11 mouse cellular contexts compared by ENCODE assay signal in the genomic region with DNA sequence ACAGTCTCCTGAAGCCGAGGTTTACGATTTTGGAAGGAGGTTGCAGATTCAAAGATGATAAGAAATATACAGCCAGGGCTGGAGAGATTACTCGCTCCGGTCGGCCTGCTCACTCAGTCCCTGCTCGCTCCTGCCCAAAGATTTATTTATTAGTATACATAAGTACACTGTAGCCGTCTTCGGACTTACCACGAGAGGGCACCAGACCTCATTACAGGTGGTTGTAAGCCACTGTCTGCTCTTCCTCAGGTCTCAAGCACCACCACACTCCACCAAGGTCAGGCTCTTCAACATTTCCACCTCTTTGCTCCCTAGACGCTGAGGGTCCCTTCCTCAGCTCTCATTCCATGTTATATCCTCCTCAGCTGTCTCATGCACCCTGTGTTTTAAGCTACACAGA. TPM values are rescaled to one million over a fixed set of nuclear protein-coding genes. Genes with fewer than 3 reads are reported as not detected.
A peak's percentile ranks its signal among the peaks of the same experiment; 100 is the strongest.
DNase-seq lines count a peak whose midpoint lies in the region; ATAC-seq and TF ChIP-seq lines count a peak whose summit lies in the region.
"Not testable (repeated sequence)": the region's sequence is repeated elsewhere in the genome, so short reads cannot be mapped to it uniquely, and the experiment has no call there.
"Had no signal": no experiment of that assay in that cellular context is flagged by ENCODE, and none has a peak within 500 bp of the region (broad histone marks: within the 10 kb centered on the region; RNA-seq: fewer than 3 reads in every experiment).

No protein-coding gene starts in this region.

- not testable (repeated sequence) for H3K27ac ChIP-seq in ES-Bruce4 (ENCODE audit: insufficient read depth, low read length); forebrain, embryonic 14.5 days (ENCODE audit: low read depth, low read length); hindbrain, postnatal 0 days; lung, embryonic 16.5 days (ENCODE audit: low read length)

- not testable (repeated sequence) for TF ChIP-seq EP300 in ES-Bruce4 (IDR thresholded peaks at IDR 0.05; ENCODE audit: insufficient read depth, low read depth, low read length)

- H3K27me3 ChIP-seq in ES-Bruce4 (ENCODE audit: control insufficient read depth, insufficient read depth, low read length, poor library complexity, severe bottlenecking); forebrain, embryonic 14.5 days (replicated peaks; ENCODE audit: control insufficient read depth, insufficient read depth, low read length); hindbrain, postnatal 0 days (ENCODE audit: insufficient read depth, low read length); lung, embryonic 16.5 days (ENCODE audit: control insufficient read depth, insufficient read depth, low read depth, low read length): not testable (repeated sequence)

- TF ChIP-seq POLR2A in ES-Bruce4 (IDR thresholded peaks at IDR 0.05; ENCODE audit: insufficient read depth, low read length), result not testable (repeated sequence)

- H3K9ac ChIP-seq in ES-Bruce4 (ENCODE audit: low read depth, poor library complexity, severe bottlenecking); forebrain, embryonic 14.5 days (ENCODE audit: low read length); hindbrain, postnatal 0 days (replicated peaks; ENCODE audit: low read length); lung, embryonic 16.5 days (ENCODE audit: low read length): not testable (repeated sequence)

- H3K4me1 ChIP-seq in ES-Bruce4 (ENCODE audit: control insufficient read depth, insufficient read depth, low read length); forebrain, embryonic 14.5 days (ENCODE audit: control insufficient read depth, insufficient read depth, low read length); hindbrain, postnatal 0 days (ENCODE audit: insufficient read depth, low read length); lung, embryonic 16.5 days (replicated peaks; ENCODE audit: control insufficient read depth, insufficient read depth, low read length): not testable (repeated sequence)

- H3K4me2 ChIP-seq in forebrain, embryonic 14.5 days (ENCODE audit: low read length); hindbrain, postnatal 0 days (ENCODE audit: low read depth, low read length); lung, embryonic 16.5 days (ENCODE audit: low read depth, low read length): not testable (repeated sequence)

- WGBS in forebrain, embryonic 14.5 days, result 32% methylated on average over 7 of the region's 10 CpGs
- WGBS in hindbrain, postnatal 0 days, result 32% methylated on average over 9 of the region's 10 CpGs
- WGBS in lung, embryonic 16.5 days, result 20% methylated on average over 10 of the region's 10 CpGs

- peak; percentile 30 for TF ChIP-seq CTCF in ES-Bruce4 (IDR thresholded peaks at IDR 0.05; ENCODE audit: low read depth, low read length)
- TF ChIP-seq CTCF in hindbrain, postnatal 0 days (IDR thresholded peaks at IDR 0.05; ENCODE audit: low read depth), result peak; percentile 57

- H3K4me3 ChIP-seq in ES-Bruce4 (ENCODE audit: low read depth, low read length); forebrain, embryonic 14.5 days (ENCODE audit: low read depth, low read length); hindbrain, postnatal 0 days (ENCODE audit: low read length); lung, embryonic 16.5 days (ENCODE audit: low read length): not testable (repeated sequence)

- ATAC-seq in forebrain, embryonic 14.5 days; hindbrain, postnatal 0 days: not testable (repeated sequence)
- 0 out of 2 replicates have a peak, but pooled peaks have one; percentile 40 for ATAC-seq in lung, embryonic 16.5 days (ENCODE audit: low read depth)

- H3K9me3 ChIP-seq in ES-Bruce4 (replicated peaks; ENCODE audit: control insufficient read depth, insufficient read depth, low read length, poor library complexity, severe bottlenecking); forebrain, embryonic 14.5 days (replicated peaks; ENCODE audit: control insufficient read depth, low read length); hindbrain, postnatal 0 days (ENCODE audit: low read length); lung, embryonic 16.5 days (ENCODE audit: control insufficient read depth, low read length): not testable (repeated sequence)

- not testable (repeated sequence) for H3K36me3 ChIP-seq in ES-Bruce4 (ENCODE audit: control insufficient read depth, insufficient read depth, low read length, poor library complexity, severe bottlenecking); forebrain, embryonic 14.5 days (ENCODE audit: control insufficient read depth, insufficient read depth, low read length); hindbrain, postnatal 0 days (ENCODE audit: insufficient read depth, low read length); lung, embryonic 16.5 days (ENCODE audit: control insufficient read depth, insufficient read depth, low read length)

- peak; percentile 43 for DNase-seq in cerebellum, adult 11 months
- DNase-seq in forebrain, embryonic 14.5 days (ENCODE audit: low spot score), result peak; percentile 45
- peak; percentile 49 for DNase-seq in hindbrain, postnatal 0 days (ENCODE audit: low spot score)
- peak; percentile 34 for DNase-seq in layer of hippocampus, adult 9-11 months
- peak; percentile 54 for DNase-seq in retina, postnatal 1 day
- peak; percentile 80 for DNase-seq in thymus, postnatal 14 days

RNA-seq across cellular contexts. Expression of a gene that starts 3.1 kb away (rescaled TPM):
- polyA plus RNA-seq in ES-Bruce4 (2011; ENCODE audit: insufficient read depth, insufficient read length, low read depth, missing spikeins), result not detected in 2 replicates
- polyA plus RNA-seq in forebrain, embryonic 14.5 days (2014; fragmentation: Nextera tagmentation; extraction: Ambion mirVana), result not detected in 2 replicates
- total RNA-seq in hindbrain, postnatal 0 days (2014; rRNA removed), result 0.36 and 1.2 TPM in 2 replicates
- 0.10 and 0.25 TPM in 2 replicates for polyA plus RNA-seq in hindbrain, postnatal 0 days (2015; fragmentation: Nextera tagmentation; extraction: Ambion mirVana)
- not detected in 2 replicates for polyA plus RNA-seq in lung, embryonic 16.5 days (2015; fragmentation: Nextera tagmentation; extraction: Ambion mirVana)
- polyA plus RNA-seq: heart, embryonic 10.5 days; stomach, embryonic 16.5 days had no signal

RNA-seq across cellular contexts. Expression of a gene that starts 15.1 kb away (rescaled TPM):
- polyA plus RNA-seq in ES-Bruce4 (2011; ENCODE audit: insufficient read depth, insufficient read length, low read depth, missing spikeins), result not detected in 2 replicates
- not detected in 2 replicates for polyA plus RNA-seq in forebrain, embryonic 14.5 days (2014; fragmentation: Nextera tagmentation; extraction: Ambion mirVana)
- total RNA-seq in hindbrain, postnatal 0 days (2014; rRNA removed), result 0.31 and 1.3 TPM in 2 replicates
- polyA plus RNA-seq in hindbrain, postnatal 0 days (2015; fragmentation: Nextera tagmentation; extraction: Ambion mirVana), result not detected in 2 replicates
- polyA plus RNA-seq in lung, embryonic 16.5 days (2015; fragmentation: Nextera tagmentation; extraction: Ambion mirVana), result 0.16 and 0.29 TPM in 2 replicates
- total RNA-seq: layer of hippocampus, postnatal 25 days had no signal

RNA-seq across cellular contexts. Expression of a gene that starts 15.2 kb away (rescaled TPM):
- not detected in 2 replicates for polyA plus RNA-seq in ES-Bruce4 (2011; ENCODE audit: insufficient read depth, insufficient read length, low read depth, missing spikeins)
- not detected in 2 replicates for polyA plus RNA-seq in forebrain, embryonic 14.5 days (2014; fragmentation: Nextera tagmentation; extraction: Ambion mirVana)
- not detected in 2 replicates for total RNA-seq in hindbrain, postnatal 0 days (2014; rRNA removed)
- not detected in 2 replicates for polyA plus RNA-seq in hindbrain, postnatal 0 days (2015; fragmentation: Nextera tagmentation; extraction: Ambion mirVana)
- not detected in 2 replicates for polyA plus RNA-seq in lung, embryonic 16.5 days (2015; fragmentation: Nextera tagmentation; extraction: Ambion mirVana)
- polyA plus RNA-seq: heart, embryonic 10.5 days; stomach, embryonic 16.5 days had no signal

RNA-seq across cellular contexts. Expression of a gene that starts 26.5 kb away (rescaled TPM):
- polyA plus RNA-seq in ES-Bruce4 (2011; ENCODE audit: insufficient read depth, insufficient read length, low read depth, missing spikeins), result not detected in 2 replicates
- not detected in 2 replicates for polyA plus RNA-seq in forebrain, embryonic 14.5 days (2014; fragmentation: Nextera tagmentation; extraction: Ambion mirVana)
- total RNA-seq in hindbrain, postnatal 0 days (2014; rRNA removed), result not detected in 2 replicates
- polyA plus RNA-seq in hindbrain, postnatal 0 days (2015; fragmentation: Nextera tagmentation; extraction: Ambion mirVana), result not detected in 2 replicates
- polyA plus RNA-seq in lung, embryonic 16.5 days (2015; fragmentation: Nextera tagmentation; extraction: Ambion mirVana), result not detected in 2 replicates
- total RNA-seq: layer of hippocampus, postnatal 25 days had no signal
- polyA plus RNA-seq: heart, embryonic 10.5 days; stomach, embryonic 16.5 days had no signal

RNA-seq across cellular contexts. Expression of a gene that starts 33.9 kb away (rescaled TPM):
- polyA plus RNA-seq in ES-Bruce4 (2011; ENCODE audit: insufficient read depth, insufficient read length, low read depth, missing spikeins), result 9.7 and 11.5 TPM in 2 replicates
- polyA plus RNA-seq in forebrain, embryonic 14.5 days (2014; fragmentation: Nextera tagmentation; extraction: Ambion mirVana), result 3.8 and 5.4 TPM in 2 replicates
- total RNA-seq in hindbrain, postnatal 0 days (2014; rRNA removed), result 4.9 and 9.3 TPM in 2 replicates
- polyA plus RNA-seq in hindbrain, postnatal 0 days (2015; fragmentation: Nextera tagmentation; extraction: Ambion mirVana), result 1.8 and 2.6 TPM in 2 replicates
- polyA plus RNA-seq in lung, embryonic 16.5 days (2015; fragmentation: Nextera tagmentation; extraction: Ambion mirVana), result 14.6 and 19.2 TPM in 2 replicates
